Mouse (Mus musculus) heart, postnatal 0 days (tissue): ENCODE measurements around the gene Cry2.

Source experiments
- CTCF ChIP-seq: IDR thresholded peaks from 2 replicates; pipeline ENCODE4 v1.5.1; 2016; ENCODE audit warnings: antibody characterized with exemption, control low read depth, low read depth
- EP300 ChIP-seq: IDR thresholded peaks from 2 replicates; pipeline ENCODE4 v1.6.1; 2016; ENCODE audit warnings: antibody characterized with exemption, low read depth

DNA sequence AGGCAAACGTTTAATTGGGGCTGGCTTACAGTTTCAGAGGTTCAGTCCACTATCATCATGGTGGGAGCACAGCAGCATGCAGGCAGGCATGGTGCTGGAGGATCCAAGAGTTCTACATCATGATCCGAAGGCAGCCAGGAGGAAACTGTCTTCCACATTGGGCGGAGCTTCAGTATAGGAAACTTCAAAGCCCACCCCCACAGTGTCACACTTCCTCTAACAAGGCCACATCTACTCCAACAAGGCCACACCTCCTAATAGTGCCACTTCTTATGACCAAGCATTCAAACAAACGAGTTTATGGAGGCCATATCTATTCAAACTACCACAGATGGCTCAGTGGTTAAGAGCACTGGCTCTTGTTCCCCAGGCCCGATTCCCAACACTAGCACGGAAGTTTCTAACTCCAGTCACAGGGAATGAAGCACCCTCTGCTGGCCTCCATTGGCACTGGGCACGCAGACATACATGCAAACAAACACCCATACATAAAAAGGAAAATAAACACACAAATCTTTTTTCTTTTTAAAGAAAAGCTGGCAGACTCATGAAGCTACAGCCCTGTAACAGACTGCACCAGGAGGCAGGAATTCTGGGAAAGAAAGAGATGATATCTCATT is 13.4 kb upstream of the Cry2 start:
- TF ChIP-seq EP300: no peak
- TF ChIP-seq CTCF: no peak
